Mouse (Mus musculus): ENCODE measurements around the gene Mcm10.

- no peak for TF ChIP-seq CTCF (IDR thresholded peaks at IDR 0.05; ENCODE audit: low read depth, low read length)
- no peak for TF ChIP-seq EP300 (IDR thresholded peaks at IDR 0.05; ENCODE audit: insufficient read depth, low read depth, low read length)
- no peak for TF ChIP-seq POLR2A (IDR thresholded peaks at IDR 0.05; ENCODE audit: insufficient read depth, low read length)
Measured at GRCm38 (mm10) chr2:4998905-4999304, 13.7 kb downstream of the Mcm10 start.

All from ES-Bruce4 (cell line).